Mouse (Mus musculus) CD8-positive naive resting alpha-beta T cell, adult 2 months (primary cell): ENCODE measurements around the gene Cldn3.

ENCODE experiments used
- DNase-seq, 2 experiments: peaks; one replicate each; pipeline ENCODE4 v3.0.0; 2022; ENCODE audit warnings: low read depth in 2 of 2, low spot score in 2 of 2

The Cldn3 gene

GRCm38 (mm10) chr5:135000751-135001150 lies 14.7 kb downstream of the Cldn3 start:
- no peak for DNase-seq

GRCm38 (mm10) chr5:135001309-135001708 lies 15.3 kb downstream of the Cldn3 start:
- peak in 1 of 2 experiments; percentile 21 for DNase-seq

- no peak for DNase-seq
Measured at GRCm38 (mm10) chr5:135002151-135002550, 16.1 kb downstream of the Cldn3 start.

GRCm38 (mm10) chr5:135007802-135008571 lies 22.0 kb downstream of the Cldn3 start:
- peak; percentile 27 to 29 for DNase-seq

- peak; percentile 95 to 96 for DNase-seq
Measured at GRCm38 (mm10) chr5:135008671-135009589, 22.9 kb downstream of the Cldn3 start, which contains the start of gene Abhd11. Gene Abhd11 (plus strand): TSS chr5:135009152.

- peak; percentile 77 to 87 for DNase-seq
Measured at GRCm38 (mm10) chr5:135009590-135010319, 23.7 kb downstream of the Cldn3 start.

- DNase-seq = no peak
Measured at GRCm38 (mm10) chr5:135010320-135010709, 24.3 kb downstream of the Cldn3 start.

GRCm38 (mm10) chr5:135010841-135011743 lies 25.1 kb downstream of the Cldn3 start:
- no peak for DNase-seq

GRCm38 (mm10) chr5:135011809-135012613 lies 26.0 kb downstream of the Cldn3 start:
- no peak for DNase-seq

GRCm38 (mm10) chr5:135012671-135013441 lies 26.8 kb downstream of the Cldn3 start:
- peak; percentile 83 to 87 for DNase-seq

- DNase-seq = peak; percentile 81 to 88
Measured at GRCm38 (mm10) chr5:135015497-135015896, 29.5 kb downstream of the Cldn3 start.

GRCm38 (mm10) chr5:135016224-135016759 lies 30.3 kb downstream of the Cldn3 start:
- no peak for DNase-seq

- no peak for DNase-seq
Measured at GRCm38 (mm10) chr5:135021814-135022213, 35.8 kb downstream of the Cldn3 start.

GRCm38 (mm10) chr5:135023344-135024173 lies 37.5 kb downstream of the Cldn3 start, which contains the start of gene Stx1a:
Gene Stx1a (plus strand): TSS chr5:135023482.
- peak; percentile 74 to 80 for DNase-seq

GRCm38 (mm10) chr5:135024665-135025224 lies 38.7 kb downstream of the Cldn3 start:
- DNase-seq = peak; percentile 70 to 81

GRCm38 (mm10) chr5:135025899-135026298 lies 39.9 kb downstream of the Cldn3 start:
- peak in 1 of 2 experiments; percentile 30 for DNase-seq
